Mouse (Mus musculus): ENCODE data around the gene Poldip3. TPM values are rescaled to one million over a fixed set of nuclear protein-coding genes. Genes with fewer than 3 reads are reported as not detected.

Poldip3 gene
- polyA plus RNA-seq, 1 experiment, result 108 TPM

DNA sequence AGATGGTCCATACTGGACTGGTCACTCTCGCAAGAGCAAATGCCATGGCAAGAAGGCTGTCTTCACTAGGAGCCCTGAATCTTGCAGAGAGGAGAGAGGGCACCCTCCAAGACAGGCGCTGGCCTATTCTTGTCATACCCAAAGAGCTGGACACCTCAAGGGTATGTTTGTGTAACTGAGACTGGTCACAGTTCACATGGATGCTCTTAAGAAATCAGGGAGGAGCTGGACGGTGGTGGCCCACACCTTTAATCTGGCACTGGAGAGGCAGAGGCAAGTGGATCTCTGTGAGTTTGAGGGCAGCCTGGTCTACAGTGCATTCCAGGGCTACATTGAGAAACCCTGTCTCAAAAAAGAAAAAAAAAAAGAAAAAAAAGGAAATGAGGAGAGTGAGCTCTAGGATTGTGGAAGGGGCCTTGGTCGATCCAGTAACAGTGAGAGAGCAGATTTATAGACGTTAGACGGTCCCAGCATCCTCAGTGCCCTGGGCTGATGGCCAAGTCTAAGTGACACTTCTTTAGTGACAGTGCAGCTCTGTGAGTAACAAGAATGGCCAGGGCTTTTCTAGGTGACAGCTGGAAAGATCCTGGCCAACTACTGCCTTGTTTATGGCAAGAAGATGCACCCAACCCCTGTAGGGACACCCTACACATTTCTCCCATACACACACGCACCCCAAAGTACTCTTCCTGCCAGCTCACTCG, 21.9 kb upstream of the Poldip3 start:
- H3K27me3 ChIP-seq (ENCODE audit: control insufficient read depth, insufficient read depth, insufficient read length), result no peaks in the 10 kb centered on the region

DNA sequence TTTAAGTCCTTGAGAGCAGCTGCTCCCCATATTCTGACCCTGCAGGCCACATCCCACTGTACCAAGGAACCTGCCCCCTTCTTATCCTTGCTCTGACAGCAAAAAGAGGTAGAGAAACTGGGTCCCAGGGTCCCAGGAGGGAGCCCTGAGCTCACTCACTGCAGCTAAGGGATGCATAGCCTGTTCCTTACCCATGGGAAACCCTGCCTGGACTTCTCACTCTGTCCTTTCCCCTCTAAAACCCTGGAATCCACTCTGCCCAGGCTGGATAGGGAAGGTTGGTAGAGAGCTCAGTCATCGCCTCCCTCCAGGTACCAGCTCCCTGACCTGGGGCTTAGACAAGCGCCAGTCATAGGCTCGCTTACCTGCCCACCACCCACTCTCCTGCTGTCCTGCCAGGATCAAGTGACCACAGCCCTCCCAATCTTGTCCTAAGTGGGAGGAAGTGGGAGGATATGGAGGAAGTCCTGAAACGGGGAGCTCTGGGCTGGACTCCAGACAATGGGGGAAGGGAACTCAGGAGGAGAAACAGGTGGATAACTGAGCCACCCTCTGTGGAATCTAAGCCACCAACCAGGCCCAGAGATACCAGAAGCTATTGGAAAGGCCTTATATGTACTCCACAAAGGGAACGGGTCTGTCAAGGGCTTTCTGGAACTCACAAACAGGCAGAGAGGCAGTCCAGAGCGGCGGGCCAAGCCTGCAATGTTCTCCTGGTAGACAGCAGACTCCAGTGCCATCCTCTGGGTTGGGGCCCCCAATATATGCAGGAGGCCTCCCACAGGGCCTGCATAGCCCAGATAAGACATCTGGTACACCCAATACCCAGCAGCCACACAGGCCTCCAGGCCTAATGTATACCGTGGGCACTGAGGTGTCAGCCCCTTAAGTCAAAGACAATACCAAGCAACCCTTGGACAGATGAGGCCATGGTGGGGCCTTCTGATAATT, 20.9 kb upstream of the Poldip3 start:
- Histone ChIP-seq H3K79me2 (ENCODE audit: control insufficient read depth, insufficient read depth) (peaks cover 65% of the 10 kb centered on the region), H3K27me3 (ENCODE audit: control insufficient read depth, insufficient read depth, insufficient read length) (no peaks in the 10 kb centered on the region), H3ac (ENCODE audit: control insufficient read depth, insufficient read length, low read depth) (no peak overlapping the region), H3K79me3 (ENCODE audit: low read depth) (peaks cover 53% of the 10 kb centered on the region), H3K4me3 (ENCODE audit: insufficient read depth, poor library complexity, severe bottlenecking) (no peak overlapping the region), H3K36me3 (ENCODE audit: control insufficient read depth, insufficient read depth) (peaks cover 9% of the 10 kb centered on the region)
- no peak for TF ChIP-seq MAX (IDR thresholded peaks at IDR 0.05)
- TF ChIP-seq MYOG (IDR thresholded peaks at IDR 0.05; ENCODE audit: control insufficient read depth, extremely low read depth, insufficient read length), result no peak
- no peak for TF ChIP-seq FOSL1 (IDR thresholded peaks at IDR 0.05; ENCODE audit: insufficient read depth, low read length, poor library complexity, severe bottlenecking)
- no peak for TF ChIP-seq CEBPB (IDR thresholded peaks at IDR 0.05; ENCODE audit: low read depth)
- TF ChIP-seq CTCF (IDR thresholded peaks at IDR 0.05; ENCODE audit: control insufficient read depth, insufficient read depth, insufficient read length), result no peak
- TF ChIP-seq USF1 (IDR thresholded peaks at IDR 0.05; ENCODE audit: low read depth), result no peak
- no peak for TF ChIP-seq MYOD1 (IDR thresholded peaks at IDR 0.05; ENCODE audit: control insufficient read depth, insufficient read length, low read depth)

More for the DNA sequence above, 21.9 kb upstream of the Poldip3 start:
- H3K36me3 ChIP-seq (ENCODE audit: control insufficient read depth, insufficient read depth), result no peaks in the 10 kb centered on the region
- peaks cover 54% of the 10 kb centered on the region for H3K79me2 ChIP-seq (ENCODE audit: control insufficient read depth, insufficient read depth)
- TF ChIP-seq MYOG (IDR thresholded peaks at IDR 0.05; ENCODE audit: control insufficient read depth, extremely low read depth, insufficient read length) (no peak), MYOD1 (IDR thresholded peaks at IDR 0.05; ENCODE audit: control insufficient read depth, insufficient read length, low read depth) (no peak), CEBPB (IDR thresholded peaks at IDR 0.05; ENCODE audit: low read depth) (no peak), FOSL1 (IDR thresholded peaks at IDR 0.05; ENCODE audit: insufficient read depth, low read length, poor library complexity, severe bottlenecking) (no peak), CTCF (IDR thresholded peaks at IDR 0.05; ENCODE audit: control insufficient read depth, insufficient read depth, insufficient read length) (no peak), USF1 (IDR thresholded peaks at IDR 0.05; ENCODE audit: low read depth) (no peak), MAX (IDR thresholded peaks at IDR 0.05) (no peak)
- H3K4me3 ChIP-seq (ENCODE audit: insufficient read depth, poor library complexity, severe bottlenecking), result peak overlapping the region; percentile 75
- peaks cover 46% of the 10 kb centered on the region for H3K79me3 ChIP-seq (ENCODE audit: low read depth)
- peak overlapping the region; percentile 73 for H3ac ChIP-seq (ENCODE audit: control insufficient read depth, insufficient read length, low read depth)

DNA sequence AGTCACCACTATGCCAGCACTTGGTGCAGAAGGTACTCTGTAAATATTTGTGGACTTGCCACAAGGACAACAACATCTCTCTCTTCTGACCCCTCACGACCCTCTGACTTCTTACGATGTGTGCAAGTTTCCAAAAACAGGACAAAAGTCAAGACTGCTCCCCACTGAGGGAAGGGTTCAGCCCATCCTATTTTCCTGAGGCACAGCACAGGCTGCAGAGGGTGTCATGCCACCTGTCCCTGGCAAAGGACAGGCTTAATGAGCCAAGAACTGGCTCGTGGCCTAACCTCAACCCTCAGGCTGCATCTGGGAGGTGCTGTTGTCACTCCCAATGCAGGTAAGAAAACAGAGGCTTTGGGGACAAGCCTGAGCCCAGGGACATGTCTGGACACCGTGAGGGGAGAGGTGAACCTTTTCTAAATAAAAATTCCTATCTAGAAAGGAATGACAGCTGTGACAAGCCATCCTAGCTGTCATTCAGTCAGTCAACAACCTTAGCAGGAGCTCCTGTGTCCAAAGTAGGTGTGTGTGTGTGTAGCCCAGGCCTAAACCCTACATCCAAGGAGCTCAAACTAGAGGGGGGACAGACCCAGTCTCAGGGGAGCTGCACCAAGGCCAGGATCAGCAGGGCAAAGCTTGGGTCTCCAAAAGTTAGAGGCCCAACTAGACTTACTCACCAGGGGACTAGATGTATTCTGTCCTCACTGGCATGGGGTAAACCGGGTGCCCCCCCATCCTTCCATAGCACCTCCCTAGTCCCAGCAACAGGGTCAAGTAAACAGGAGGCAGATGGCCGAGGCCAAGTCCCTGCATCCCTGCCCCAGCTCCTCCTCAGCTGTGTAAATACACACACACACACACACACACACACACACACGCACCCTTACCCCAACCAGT, 19.9 kb upstream of the Poldip3 start:
- Histone ChIP-seq H3K79me2 (ENCODE audit: control insufficient read depth, insufficient read depth) (peaks cover 70% of the 10 kb centered on the region), H3ac (ENCODE audit: control insufficient read depth, insufficient read length, low read depth) (no peak overlapping the region), H3K4me3 (ENCODE audit: insufficient read depth, poor library complexity, severe bottlenecking) (no peak overlapping the region), H3K36me3 (ENCODE audit: control insufficient read depth, insufficient read depth) (peaks cover 14% of the 10 kb centered on the region), H3K79me3 (ENCODE audit: low read depth) (peaks cover 53% of the 10 kb centered on the region), H3K27me3 (ENCODE audit: control insufficient read depth, insufficient read depth, insufficient read length) (no peaks in the 10 kb centered on the region)
- TF ChIP-seq MAX (IDR thresholded peaks at IDR 0.05) (no peak), MYOG (IDR thresholded peaks at IDR 0.05; ENCODE audit: control insufficient read depth, extremely low read depth, insufficient read length) (no peak), USF1 (IDR thresholded peaks at IDR 0.05; ENCODE audit: low read depth) (no peak), CTCF (IDR thresholded peaks at IDR 0.05; ENCODE audit: control insufficient read depth, insufficient read depth, insufficient read length) (no peak), CEBPB (IDR thresholded peaks at IDR 0.05; ENCODE audit: low read depth) (no peak)

DNA sequence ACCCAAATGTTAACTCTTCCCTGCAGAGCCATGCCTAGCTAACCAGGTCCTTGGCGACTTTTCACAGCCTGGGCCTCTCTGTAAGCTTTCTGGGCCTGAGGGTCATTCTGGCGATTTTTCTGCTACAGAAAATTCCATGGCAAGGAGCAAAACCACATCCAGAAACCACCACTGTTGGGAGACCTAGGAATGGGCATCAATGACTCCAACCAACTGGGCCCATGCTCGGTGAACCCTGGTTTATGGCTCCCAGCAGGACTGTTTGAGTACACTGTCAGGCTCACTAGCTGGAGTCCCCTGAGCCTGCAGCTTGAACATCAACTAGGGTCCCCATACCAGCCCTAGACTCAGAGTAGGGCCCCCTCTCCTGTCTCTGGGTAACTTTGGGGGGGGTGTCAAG, 19.1 kb upstream of the Poldip3 start:
- peaks cover 53% of the 10 kb centered on the region for H3K79me3 ChIP-seq (ENCODE audit: low read depth)
- H3K27me3 ChIP-seq (ENCODE audit: control insufficient read depth, insufficient read depth, insufficient read length), result no peaks in the 10 kb centered on the region
- no peak for TF ChIP-seq CTCF (IDR thresholded peaks at IDR 0.05; ENCODE audit: control insufficient read depth, insufficient read depth, insufficient read length)
- no peak for TF ChIP-seq FOSL1 (IDR thresholded peaks at IDR 0.05; ENCODE audit: insufficient read depth, low read length, poor library complexity, severe bottlenecking)
- no peak for TF ChIP-seq MYOG (IDR thresholded peaks at IDR 0.05; ENCODE audit: control insufficient read depth, extremely low read depth, insufficient read length)
- TF ChIP-seq USF1 (IDR thresholded peaks at IDR 0.05; ENCODE audit: low read depth), result no peak
- TF ChIP-seq MYOD1 (IDR thresholded peaks at IDR 0.05; ENCODE audit: control insufficient read depth, insufficient read length, low read depth), result no peak
- TF ChIP-seq CEBPB (IDR thresholded peaks at IDR 0.05; ENCODE audit: low read depth), result no peak
- TF ChIP-seq MAX (IDR thresholded peaks at IDR 0.05), result no peak
- peaks cover 20% of the 10 kb centered on the region for H3K36me3 ChIP-seq (ENCODE audit: control insufficient read depth, insufficient read depth)
- H3K4me3 ChIP-seq (ENCODE audit: insufficient read depth, poor library complexity, severe bottlenecking), result no peak overlapping the region
- H3ac ChIP-seq (ENCODE audit: control insufficient read depth, insufficient read length, low read depth), result no peak overlapping the region
- H3K79me2 ChIP-seq (ENCODE audit: control insufficient read depth, insufficient read depth), result peaks cover 70% of the 10 kb centered on the region

DNA sequence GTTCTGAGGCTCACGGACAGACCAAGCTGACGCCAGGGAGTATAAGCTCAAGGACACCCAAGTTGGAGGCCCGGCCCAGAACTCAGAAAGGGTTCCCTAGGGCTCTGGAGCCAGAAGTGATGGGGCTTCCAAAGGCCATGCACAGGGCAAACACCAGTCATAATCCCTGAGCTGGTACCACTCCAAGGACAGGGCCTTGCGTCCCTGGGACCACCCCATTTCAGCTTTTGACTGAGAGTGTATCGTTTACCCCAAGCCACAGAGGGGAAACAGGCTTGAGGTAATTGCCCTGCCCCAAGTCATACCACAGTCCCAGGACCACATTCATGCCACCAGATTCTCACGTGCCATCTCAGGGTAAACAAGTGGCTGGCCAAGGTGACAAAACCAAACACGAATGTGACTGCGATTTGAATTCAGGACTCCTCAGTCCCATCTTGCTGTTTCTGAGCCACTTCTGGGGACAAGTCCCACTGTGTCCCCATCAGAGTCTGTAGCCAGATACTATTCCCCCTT, 18.4 kb upstream of the Poldip3 start:
- Histone ChIP-seq H3K27me3 (ENCODE audit: control insufficient read depth, insufficient read depth, insufficient read length) (no peaks in the 10 kb centered on the region), H3K79me3 (ENCODE audit: low read depth) (peaks cover 53% of the 10 kb centered on the region), H3ac (ENCODE audit: control insufficient read depth, insufficient read length, low read depth) (no peak overlapping the region), H3K36me3 (ENCODE audit: control insufficient read depth, insufficient read depth) (peaks cover 26% of the 10 kb centered on the region), H3K79me2 (ENCODE audit: control insufficient read depth, insufficient read depth) (peaks cover 74% of the 10 kb centered on the region), H3K4me3 (ENCODE audit: insufficient read depth, poor library complexity, severe bottlenecking) (no peak overlapping the region)
- TF ChIP-seq CTCF (IDR thresholded peaks at IDR 0.05; ENCODE audit: control insufficient read depth, insufficient read depth, insufficient read length), result no peak
- TF ChIP-seq MYOG (IDR thresholded peaks at IDR 0.05; ENCODE audit: control insufficient read depth, extremely low read depth, insufficient read length), result no peak
